Mouse (Mus musculus): ENCODE measurements around the gene Ip6k2. TPM values are rescaled to one million over a fixed set of nuclear protein-coding genes. Genes with fewer than 3 reads are reported as not detected.
A peak's percentile ranks its signal among the peaks of the same experiment; 100 is the strongest.

Gene Ip6k2
- polyA plus RNA-seq, 1 experiment from 2014 or later: 37.5 TPM

DNA sequence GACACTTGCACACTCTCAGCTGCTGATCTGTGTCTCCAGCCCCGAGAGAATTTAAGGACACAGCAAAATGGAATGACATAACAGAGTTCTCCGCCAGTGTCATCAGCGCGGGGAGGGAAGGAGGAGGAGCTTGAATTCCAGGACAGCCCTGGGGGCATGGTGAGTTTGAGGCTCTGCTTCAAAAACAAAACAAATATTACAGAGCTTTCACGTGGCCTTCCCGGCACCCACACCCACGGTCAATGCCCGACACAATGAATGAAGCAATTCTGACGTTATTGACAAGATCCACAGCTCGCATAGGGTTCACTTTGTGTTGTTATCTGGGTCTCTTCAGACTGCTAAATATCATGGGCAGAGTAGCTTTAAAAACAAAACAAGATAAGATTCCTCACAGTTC is 18.6 kb upstream of the Ip6k2 start:
- H3K9me3 ChIP-seq (ENCODE audit: control insufficient read depth, low read length): no peaks in the 10 kb centered on the region
- WGBS: 58% methylated on average over 10 of the region's 10 CpGs
- no peak for ATAC-seq (replicated peaks; ENCODE audit: low FRiP score)
- no peak overlapping the region for H3K4me3 ChIP-seq (ENCODE audit: low read depth, low read length)
- no peaks in the 10 kb centered on the region for H3K27me3 ChIP-seq (replicated peaks; ENCODE audit: control insufficient read depth, insufficient read depth, low read length)
- H3K27ac ChIP-seq (ENCODE audit: low read depth, low read length): no peak overlapping the region
- H3K4me2 ChIP-seq: no peak overlapping the region
- no peaks in the 10 kb centered on the region for H3K36me3 ChIP-seq (ENCODE audit: control insufficient read depth, insufficient read depth, low read length)
- 0 out of 2 replicates have a peak, but pooled peaks cover 5% of the 10 kb centered on the region for H3K4me1 ChIP-seq (replicated peaks; ENCODE audit: control insufficient read depth, insufficient read depth, low read length)
- no peak for DNase-seq (ENCODE audit: low spot score)
- H3K9ac ChIP-seq (ENCODE audit: low read depth, low read length): no peak overlapping the region

DNA sequence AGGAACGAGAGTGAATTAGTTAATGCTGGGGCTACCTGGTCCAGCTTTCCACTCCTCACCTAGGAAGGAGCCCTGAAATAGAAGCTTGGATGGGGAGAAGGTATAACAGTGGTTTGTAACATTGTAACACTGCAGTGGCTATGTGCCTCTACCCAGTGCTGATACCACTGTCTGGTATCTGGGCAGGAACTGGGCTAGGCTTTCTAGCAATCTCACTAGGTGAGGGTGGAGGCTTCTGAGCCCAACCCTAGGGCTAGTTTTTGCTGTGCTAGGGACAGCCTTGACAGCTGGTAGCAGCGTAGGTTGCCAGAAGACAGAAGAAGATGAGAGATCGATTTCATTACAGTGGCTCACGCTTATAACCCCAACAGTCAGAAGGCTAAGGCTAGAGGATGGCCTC is 7.0 kb upstream of the Ip6k2 start:
- DNase-seq (ENCODE audit: low spot score): no peak
- H3K27ac ChIP-seq (ENCODE audit: low read depth, low read length): no peak overlapping the region
- H3K4me2 ChIP-seq: no peak overlapping the region
- 80% methylated on average over 4 of the region's 4 CpGs for WGBS
- 0 out of 2 replicates have a peak, but pooled peaks cover 3% of the 10 kb centered on the region for H3K9me3 ChIP-seq (ENCODE audit: control insufficient read depth, low read length)
- H3K36me3 ChIP-seq (ENCODE audit: control insufficient read depth, insufficient read depth, low read length): no peaks in the 10 kb centered on the region
- no peak overlapping the region for H3K9ac ChIP-seq (ENCODE audit: low read depth, low read length)
- H3K27me3 ChIP-seq (replicated peaks; ENCODE audit: control insufficient read depth, insufficient read depth, low read length): no peaks in the 10 kb centered on the region; the same call in 1 of the 2 replicates
- peaks cover 4% of the 10 kb centered on the region for H3K4me1 ChIP-seq (replicated peaks; ENCODE audit: control insufficient read depth, insufficient read depth, low read length)
- ATAC-seq (replicated peaks; ENCODE audit: low FRiP score): peak; percentile 43
- no peak overlapping the region for H3K4me3 ChIP-seq (ENCODE audit: low read depth, low read length)

DNA sequence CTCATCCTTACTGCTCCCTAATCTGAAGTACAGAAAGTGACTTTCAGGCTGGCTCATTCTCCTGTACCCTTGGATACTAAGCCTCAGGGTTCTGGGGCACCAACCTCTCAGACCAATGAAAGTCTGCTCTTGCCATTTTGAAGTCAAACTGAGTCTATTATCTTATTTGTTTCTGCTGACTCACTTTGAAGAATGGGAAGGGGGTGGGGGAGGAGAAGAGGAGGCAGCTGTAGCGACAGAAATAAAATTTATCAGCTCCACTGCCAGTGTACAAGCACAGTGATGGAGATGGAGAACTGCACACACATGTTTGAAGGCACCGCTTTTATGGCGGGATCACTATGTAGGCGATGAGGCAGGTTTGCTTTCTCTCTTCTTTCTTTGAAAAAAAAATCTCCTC is 6.3 kb upstream of the Ip6k2 start:
- Histone ChIP-seq H3K4me1 (replicated peaks; ENCODE audit: control insufficient read depth, insufficient read depth, low read length) (peaks cover 8% of the 10 kb centered on the region), H3K27ac (ENCODE audit: low read depth, low read length) (no peak overlapping the region), H3K4me2 (no peak overlapping the region; the same call in 1 of the 2 replicates), H3K36me3 (ENCODE audit: control insufficient read depth, insufficient read depth, low read length) (no peaks in the 10 kb centered on the region), H3K9me3 (ENCODE audit: control insufficient read depth, low read length) (0 out of 2 replicates have a peak, but pooled peaks cover 3% of the 10 kb centered on the region), H3K4me3 (ENCODE audit: low read depth, low read length) (no peak overlapping the region), H3K9ac (ENCODE audit: low read depth, low read length) (no peak overlapping the region), H3K27me3 (replicated peaks; ENCODE audit: control insufficient read depth, insufficient read depth, low read length) (no peaks in the 10 kb centered on the region)
- WGBS: 70% methylated on average over 4 of the region's 4 CpGs
- ATAC-seq (replicated peaks; ENCODE audit: low FRiP score) (no peak), DNase-seq (ENCODE audit: low spot score) (no peak)

DNA sequence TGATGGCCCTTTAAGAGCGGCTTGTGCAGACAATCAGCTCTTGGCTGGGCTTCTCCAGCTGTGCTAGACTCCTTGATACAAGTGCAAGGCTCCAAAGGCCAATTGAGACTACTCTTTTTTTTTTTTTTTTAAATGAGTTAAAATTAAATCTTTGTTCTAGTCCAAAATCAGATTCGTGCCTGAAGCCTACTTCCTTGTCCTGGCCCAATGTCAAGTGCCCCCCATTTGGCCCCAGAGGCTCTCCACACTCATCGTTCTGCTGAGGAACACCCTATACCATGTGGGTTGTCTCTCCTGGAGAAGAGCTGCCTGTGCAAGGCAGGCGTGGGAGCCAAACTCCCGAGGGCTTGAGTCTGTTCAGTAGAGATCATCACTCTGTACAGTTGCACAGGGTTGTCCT is 2.6 kb upstream of the Ip6k2 start:
- WGBS: 65% methylated on average over 5 of the region's 5 CpGs
- no peak overlapping the region for H3K4me3 ChIP-seq (ENCODE audit: low read depth, low read length)
- no peak for ATAC-seq (replicated peaks; ENCODE audit: low FRiP score)
- H3K9ac ChIP-seq (ENCODE audit: low read depth, low read length): no peak overlapping the region
- H3K4me2 ChIP-seq: no peak overlapping the region
- no peaks in the 10 kb centered on the region for H3K9me3 ChIP-seq (ENCODE audit: control insufficient read depth, low read length)
- no peak overlapping the region for H3K27ac ChIP-seq (ENCODE audit: low read depth, low read length)
- H3K4me1 ChIP-seq (replicated peaks; ENCODE audit: control insufficient read depth, insufficient read depth, low read length): peaks cover 25% of the 10 kb centered on the region
- no peaks in the 10 kb centered on the region for H3K27me3 ChIP-seq (replicated peaks; ENCODE audit: control insufficient read depth, insufficient read depth, low read length)
- no peak for DNase-seq (ENCODE audit: low spot score)
- H3K36me3 ChIP-seq (ENCODE audit: control insufficient read depth, insufficient read depth, low read length): no peaks in the 10 kb centered on the region

DNA sequence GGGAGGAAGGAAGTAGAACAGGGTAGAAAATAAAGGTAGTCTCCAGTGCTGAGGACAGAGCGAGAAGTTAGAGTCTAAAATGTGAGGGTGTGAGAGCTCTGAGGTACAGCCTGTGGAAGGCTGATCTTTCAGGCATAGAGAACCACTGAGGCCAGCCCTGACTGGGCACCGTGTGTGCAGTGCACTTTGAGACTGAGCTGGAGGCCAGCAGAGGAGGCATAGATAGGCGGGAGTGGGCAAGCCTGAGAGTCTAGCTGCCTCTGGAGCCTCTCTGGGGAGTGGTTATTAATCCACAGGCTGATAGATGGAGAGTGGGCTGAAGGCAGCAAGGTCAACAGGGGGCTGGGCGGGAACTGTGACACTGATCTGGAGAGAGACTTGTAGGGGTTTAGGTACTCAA is 1.7 kb upstream of the Ip6k2 start:
- DNase-seq (ENCODE audit: low spot score) (no peak), ATAC-seq (replicated peaks; ENCODE audit: low FRiP score) (no peak)
- Histone ChIP-seq H3K9me3 (ENCODE audit: control insufficient read depth, low read length) (no peaks in the 10 kb centered on the region), H3K36me3 (ENCODE audit: control insufficient read depth, insufficient read depth, low read length) (no peaks in the 10 kb centered on the region; the same call in 1 of the 2 replicates), H3K4me3 (ENCODE audit: low read depth, low read length) (no peak overlapping the region), H3K9ac (ENCODE audit: low read depth, low read length) (no peak overlapping the region), H3K4me2 (no peak overlapping the region), H3K27ac (ENCODE audit: low read depth, low read length) (no peak overlapping the region), H3K27me3 (replicated peaks; ENCODE audit: control insufficient read depth, insufficient read depth, low read length) (no peaks in the 10 kb centered on the region), H3K4me1 (replicated peaks; ENCODE audit: control insufficient read depth, insufficient read depth, low read length) (peaks cover 28% of the 10 kb centered on the region)
- 57% methylated on average over 4 of the region's 4 CpGs for WGBS

DNA sequence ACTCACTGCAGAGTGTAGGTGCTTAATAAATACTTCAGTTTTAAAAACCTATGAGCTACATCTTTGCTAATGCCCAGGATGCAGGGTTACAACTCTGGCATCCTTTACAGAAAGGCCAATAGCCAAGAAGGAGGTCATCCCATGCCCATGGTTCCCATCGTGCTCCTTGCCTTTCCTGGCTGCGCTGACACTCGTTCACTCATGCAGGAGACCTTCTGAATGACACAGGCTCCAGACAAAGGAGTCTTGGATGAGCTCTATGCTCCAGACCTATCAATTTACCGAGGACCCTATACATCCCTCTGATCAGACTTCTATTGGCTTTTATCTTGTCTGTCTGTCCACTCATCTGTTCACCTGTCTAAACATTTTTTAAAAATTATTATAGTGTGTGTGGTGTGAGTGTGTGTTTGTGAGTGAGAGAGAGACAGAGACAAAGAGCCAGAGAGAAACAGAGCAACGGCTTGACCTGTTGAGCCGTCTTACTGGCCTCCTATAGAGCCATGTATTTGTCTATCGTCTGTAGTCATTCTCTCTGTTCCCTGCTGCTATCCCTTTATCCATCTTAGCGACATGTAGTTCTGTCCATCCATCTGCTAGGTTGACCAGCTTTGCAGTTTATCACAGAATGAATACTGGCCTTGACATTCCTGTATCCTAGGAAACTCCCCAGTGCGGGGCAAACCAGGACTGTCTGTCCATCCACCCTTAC is 604 bp upstream of the Ip6k2 start:
- Histone ChIP-seq H3K36me3 (ENCODE audit: control insufficient read depth, insufficient read depth, low read length) (peaks cover 3% of the 10 kb centered on the region; the same call in 1 of the 2 replicates), H3K4me3 (ENCODE audit: low read depth, low read length) (peak overlapping the region; percentile 89), H3K27me3 (replicated peaks; ENCODE audit: control insufficient read depth, insufficient read depth, low read length) (no peaks in the 10 kb centered on the region), H3K4me1 (replicated peaks; ENCODE audit: control insufficient read depth, insufficient read depth, low read length) (peaks cover 24% of the 10 kb centered on the region), H3K9ac (ENCODE audit: low read depth, low read length) (peak overlapping the region; percentile 93; the same call in 1 of the 2 replicates), H3K9me3 (ENCODE audit: control insufficient read depth, low read length) (no peaks in the 10 kb centered on the region), H3K4me2 (peak overlapping the region; percentile 80), H3K27ac (ENCODE audit: low read depth, low read length) (no peak overlapping the region; the same call in 1 of the 2 replicates)
- WGBS: 35% methylated on average over 9 of the region's 9 CpGs
- ATAC-seq (replicated peaks; ENCODE audit: low FRiP score) (0 out of 2 replicates have a peak, but pooled peaks have one; percentile 1), DNase-seq (ENCODE audit: low spot score) (no peak)

DNA sequence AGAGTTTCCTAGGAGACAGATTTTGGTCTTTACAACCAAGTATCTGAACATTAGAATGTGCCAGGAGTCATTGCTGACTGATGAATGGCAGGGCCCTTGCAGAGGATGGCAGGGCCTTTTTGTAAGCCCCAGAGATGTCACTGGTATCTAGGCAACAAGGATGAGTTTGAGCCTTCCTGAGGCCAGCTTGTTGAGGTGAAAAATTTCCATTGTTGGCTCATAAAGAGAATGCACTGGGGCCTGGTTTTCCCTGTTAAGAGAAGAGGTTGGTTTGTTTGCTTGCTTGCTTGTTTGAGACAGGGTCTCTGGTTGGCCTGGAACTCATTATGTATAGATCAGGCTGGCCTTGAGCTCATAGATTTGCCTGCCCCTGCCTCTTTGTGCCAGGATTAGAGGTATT is 1.8 kb downstream of the Ip6k2 start:
- DNase-seq (ENCODE audit: low spot score) (no peak), ATAC-seq (replicated peaks; ENCODE audit: low FRiP score) (no peak)
- no peaks in the 10 kb centered on the region for H3K9me3 ChIP-seq (ENCODE audit: control insufficient read depth, low read length)
- peak overlapping the region; percentile 12; the same call in 1 of the 2 replicates for H3K9ac ChIP-seq (ENCODE audit: low read depth, low read length)
- peak overlapping the region; percentile 80 for H3K4me2 ChIP-seq
- no peaks in the 10 kb centered on the region for H3K27me3 ChIP-seq (replicated peaks; ENCODE audit: control insufficient read depth, insufficient read depth, low read length)
- H3K4me3 ChIP-seq (ENCODE audit: low read depth, low read length): peak overlapping the region; percentile 89
- H3K4me1 ChIP-seq (replicated peaks; ENCODE audit: control insufficient read depth, insufficient read depth, low read length): peaks cover 31% of the 10 kb centered on the region
- peaks cover 3% of the 10 kb centered on the region; the same call in 1 of the 2 replicates for H3K36me3 ChIP-seq (ENCODE audit: control insufficient read depth, insufficient read depth, low read length)
- no peak overlapping the region for H3K27ac ChIP-seq (ENCODE audit: low read depth, low read length)

DNA sequence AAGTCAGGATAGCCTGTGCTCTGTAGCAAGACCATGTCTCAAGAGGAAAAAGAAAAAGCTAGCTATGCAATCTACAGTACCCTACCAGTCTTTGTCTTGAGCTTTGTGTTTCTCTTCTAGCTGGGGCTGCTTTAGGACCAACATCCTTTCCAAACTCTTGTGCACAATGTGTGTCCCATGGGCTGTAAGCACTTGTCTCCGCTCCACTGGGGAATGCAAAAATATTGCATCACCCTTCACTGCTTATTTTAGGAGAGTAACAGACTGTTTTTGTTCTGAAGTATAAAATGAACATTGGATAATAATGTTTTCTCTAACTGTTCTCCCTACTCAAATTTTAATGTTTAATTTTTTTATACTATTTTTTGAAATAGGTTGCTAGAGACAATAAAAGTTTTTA is 2.9 kb downstream of the Ip6k2 start:
- no peaks in the 10 kb centered on the region for H3K27me3 ChIP-seq (replicated peaks; ENCODE audit: control insufficient read depth, insufficient read depth, low read length)
- H3K4me1 ChIP-seq (replicated peaks; ENCODE audit: control insufficient read depth, insufficient read depth, low read length): peaks cover 36% of the 10 kb centered on the region
- H3K27ac ChIP-seq (ENCODE audit: low read depth, low read length): no peak overlapping the region
- H3K9me3 ChIP-seq (ENCODE audit: control insufficient read depth, low read length): no peaks in the 10 kb centered on the region
- no peak overlapping the region for H3K9ac ChIP-seq (ENCODE audit: low read depth, low read length)
- ATAC-seq (replicated peaks; ENCODE audit: low FRiP score): no peak
- peaks cover 3% of the 10 kb centered on the region; the same call in 1 of the 2 replicates for H3K36me3 ChIP-seq (ENCODE audit: control insufficient read depth, insufficient read depth, low read length)
- DNase-seq (ENCODE audit: low spot score): no peak
- H3K4me2 ChIP-seq: no peak overlapping the region
- H3K4me3 ChIP-seq (ENCODE audit: low read depth, low read length): no peak overlapping the region
- WGBS: 88% methylated on average over 1 of the region's 1 CpGs

DNA sequence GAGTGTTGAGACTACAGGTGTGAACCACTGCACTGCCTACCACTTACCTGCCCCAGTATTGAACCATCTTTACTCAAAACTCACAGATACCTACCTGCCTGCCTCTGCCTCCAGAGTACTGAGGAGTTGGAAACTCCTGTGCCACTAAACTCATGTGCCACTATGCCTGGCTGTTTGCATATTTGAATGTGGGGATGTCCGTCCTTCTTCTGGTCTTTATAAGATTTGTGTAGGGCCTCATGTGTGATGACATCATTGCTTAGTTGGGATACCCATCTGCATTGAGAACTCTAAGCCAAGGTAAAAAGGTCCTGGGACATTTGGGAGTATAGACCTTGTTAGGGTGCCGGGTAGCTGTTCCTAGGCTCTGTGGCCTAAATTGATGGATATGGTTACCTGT is 3.5 kb downstream of the Ip6k2 start:
- Histone ChIP-seq H3K9me3 (ENCODE audit: control insufficient read depth, low read length) (no peaks in the 10 kb centered on the region), H3K4me1 (replicated peaks; ENCODE audit: control insufficient read depth, insufficient read depth, low read length) (peaks cover 38% of the 10 kb centered on the region), H3K4me2 (no peak overlapping the region), H3K4me3 (ENCODE audit: low read depth, low read length) (no peak overlapping the region), H3K36me3 (ENCODE audit: control insufficient read depth, insufficient read depth, low read length) (peaks cover 3% of the 10 kb centered on the region; the same call in 1 of the 2 replicates), H3K9ac (ENCODE audit: low read depth, low read length) (no peak overlapping the region), H3K27me3 (replicated peaks; ENCODE audit: control insufficient read depth, insufficient read depth, low read length) (no peaks in the 10 kb centered on the region), H3K27ac (ENCODE audit: low read depth, low read length) (no peak overlapping the region)
- 95% methylated on average over 2 of the region's 2 CpGs for WGBS
- DNase-seq (ENCODE audit: low spot score) (no peak), ATAC-seq (replicated peaks; ENCODE audit: low FRiP score) (no peak)
